Mouse (Mus musculus) forebrain, embryonic 11.5 days (tissue): ENCODE results near the gene P3h2. TPM values are rescaled to one million over a fixed set of nuclear protein-coding genes. Genes with fewer than 3 reads are reported as not detected.

Experiments used
- ATAC-seq: fragments of 200-750 bp; cut with Nextera tagmentation; replicated peaks from 2 replicates; pipeline ENCODE4 v1.8.0; 2017; ENCODE audit warnings: moderate TSS enrichment; ENCODE audit not compliant: low FRiP score
- DNase-seq: peaks from one replicate; pipeline ENCODE4 v3.0.0-alpha.2; 2017; ENCODE audit warnings: low spot score
- H3K27ac ChIP-seq: fragments of 300-500 bp; sonication (generic); 2 replicates; pipeline ENCODE4 v1.5.1; 2014; ENCODE audit warnings: low read depth, low read length
- H3K27me3 ChIP-seq: fragments of 300-500 bp; sonication (generic); 2 replicates; pipeline ENCODE4 v1.6.1; 2014; ENCODE audit warnings: mild to moderate bottlenecking, low read length, mixed read lengths; ENCODE audit not compliant: control insufficient read depth, insufficient read depth
- H3K36me3 ChIP-seq: fragments of 300-500 bp; sonication (generic); 2 replicates; pipeline ENCODE4 v1.6.1; 2014; ENCODE audit warnings: mild to moderate bottlenecking, low read length, moderate library complexity, mixed read lengths; ENCODE audit not compliant: control insufficient read depth, insufficient read depth
- H3K4me1 ChIP-seq: fragments of 300-500 bp; sonication (generic); replicated peaks from 2 replicates; pipeline ENCODE4 v1.6.1; 2014; ENCODE audit warnings: low read length, mixed read lengths; ENCODE audit not compliant: control insufficient read depth, insufficient read depth
- H3K4me2 ChIP-seq: fragments of 300-500 bp; sonication (generic); 2 replicates; pipeline ENCODE4 v1.6.1; 2014; ENCODE audit warnings: low read depth, mild to moderate bottlenecking, low read length, moderate library complexity, mixed read lengths; ENCODE audit not compliant: severe bottlenecking
- H3K4me3 ChIP-seq: fragments of 300-500 bp; sonication (generic); 2 replicates; pipeline ENCODE4 v1.5.1; 2014; ENCODE audit warnings: low read depth, low read length
- H3K9ac ChIP-seq: fragments of 300-500 bp; sonication (generic); 2 replicates; pipeline ENCODE4 v1.6.1; 2014; ENCODE audit warnings: low read length
- H3K9me3 ChIP-seq: fragments of 300-500 bp; sonication (generic); 2 replicates; pipeline ENCODE4 v1.6.1; 2016; ENCODE audit warnings: low read length, mixed read lengths; ENCODE audit not compliant: control insufficient read depth
- WGBS: fragments of 180-500 bp; shearing (Covaris S2); extraction: QIAGEN DNeasy Blood & Tissue Kit; methylation state at CpG from one replicate; pipeline ENCODE4 v1.1.7; 2014; 5-methylcytosine and 5-hydroxymethylcytosine counted together
- polyA plus RNA-seq: library from polyadenylated mRNA; unstranded; fragments of >200 nt; fragmentation: Nextera tagmentation; extraction: Ambion mirVana; gene quantifications from 2 replicates; pipeline ENCODE4 v1.2.1, GENCODE M21; 2014

Gene P3h2
- polyA plus RNA-seq, 1 experiment from 2014 or later, result 3.3 TPM

DNA sequence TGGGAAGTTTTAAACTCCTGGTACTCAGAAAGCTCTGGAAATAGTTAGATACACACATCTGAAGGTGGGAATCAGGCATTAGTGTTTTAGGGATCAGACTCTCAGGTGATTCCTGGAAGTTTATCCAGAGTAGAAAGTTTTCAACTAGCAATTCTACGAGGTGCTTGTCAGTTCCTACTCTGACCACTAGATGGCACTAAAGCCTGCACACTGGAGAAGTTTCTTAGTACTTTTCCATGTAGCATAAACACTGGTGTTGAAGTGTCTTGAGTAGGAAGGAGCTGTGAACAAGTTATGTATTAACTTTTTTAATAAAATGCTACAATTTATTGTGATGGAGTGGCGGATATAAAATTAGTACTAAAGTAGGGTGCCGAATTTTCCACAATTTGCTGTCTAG is 141.7 kb downstream of the P3h2 start:
- WGBS, result 26% methylated on average over 3 of the region's 3 CpGs
- H3K27me3 ChIP-seq, result no peaks in the 10 kb centered on the region
- 0 out of 2 replicates have a peak, but pooled peaks have one; percentile 14 for ATAC-seq

GRCm38 (mm10) chr16:25960345-25960744 is 145.2 kb downstream of the P3h2 start:
- Histone ChIP-seq H3K27ac (no peak overlapping the region), H3K36me3 (no peaks in the 10 kb centered on the region), H3K9ac (no peak overlapping the region), H3K9me3 (no peaks in the 10 kb centered on the region), H3K4me3 (no peak overlapping the region), H3K27me3 (no peaks in the 10 kb centered on the region), H3K4me1 (no peaks in the 10 kb centered on the region), H3K4me2 (no peak overlapping the region)
- no peak for ATAC-seq
- WGBS, result 92% methylated on average over 7 of the region's 7 CpGs
- DNase-seq, result no peak

More for the DNA sequence above, 141.7 kb downstream of the P3h2 start:
- H3K4me2 ChIP-seq, result no peak overlapping the region
- no peaks in the 10 kb centered on the region for H3K36me3 ChIP-seq
- no peaks in the 10 kb centered on the region for H3K9me3 ChIP-seq
- H3K9ac ChIP-seq, result no peak overlapping the region
- no peak overlapping the region for H3K4me3 ChIP-seq
- no peak overlapping the region for H3K27ac ChIP-seq
- no peaks in the 10 kb centered on the region for H3K4me1 ChIP-seq
- DNase-seq, result peak; percentile 63

DNA sequence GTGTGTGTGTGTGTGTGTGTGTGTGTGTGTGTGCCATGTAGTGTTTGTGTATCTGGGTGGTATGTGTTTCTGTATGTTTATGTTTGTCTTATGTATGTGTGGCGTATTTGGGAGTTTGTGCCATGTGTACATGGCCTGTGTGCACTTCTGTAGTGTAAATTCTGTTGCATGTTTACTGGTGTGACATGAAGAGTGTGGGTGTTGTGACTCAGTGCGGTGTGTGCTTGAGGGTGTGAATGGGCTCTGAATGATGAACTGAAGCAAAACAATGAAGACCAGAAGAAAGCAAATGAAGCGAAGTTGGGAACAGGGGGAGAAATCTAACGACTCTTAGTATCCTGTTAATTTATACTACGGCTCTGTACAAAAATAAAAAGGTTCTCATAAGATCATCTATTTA is 145.7 kb downstream of the P3h2 start:
- no peak overlapping the region for H3K9ac ChIP-seq
- no peaks in the 10 kb centered on the region for H3K4me1 ChIP-seq
- no peaks in the 10 kb centered on the region for H3K36me3 ChIP-seq
- no peak overlapping the region for H3K27ac ChIP-seq
- no peak overlapping the region for H3K4me2 ChIP-seq
- 84% methylated on average over 5 of the region's 5 CpGs for WGBS
- ATAC-seq (no peak), DNase-seq (no peak)
- H3K9me3 ChIP-seq, result no peaks in the 10 kb centered on the region
- H3K4me3 ChIP-seq, result no peak overlapping the region
- H3K27me3 ChIP-seq, result no peaks in the 10 kb centered on the region

DNA sequence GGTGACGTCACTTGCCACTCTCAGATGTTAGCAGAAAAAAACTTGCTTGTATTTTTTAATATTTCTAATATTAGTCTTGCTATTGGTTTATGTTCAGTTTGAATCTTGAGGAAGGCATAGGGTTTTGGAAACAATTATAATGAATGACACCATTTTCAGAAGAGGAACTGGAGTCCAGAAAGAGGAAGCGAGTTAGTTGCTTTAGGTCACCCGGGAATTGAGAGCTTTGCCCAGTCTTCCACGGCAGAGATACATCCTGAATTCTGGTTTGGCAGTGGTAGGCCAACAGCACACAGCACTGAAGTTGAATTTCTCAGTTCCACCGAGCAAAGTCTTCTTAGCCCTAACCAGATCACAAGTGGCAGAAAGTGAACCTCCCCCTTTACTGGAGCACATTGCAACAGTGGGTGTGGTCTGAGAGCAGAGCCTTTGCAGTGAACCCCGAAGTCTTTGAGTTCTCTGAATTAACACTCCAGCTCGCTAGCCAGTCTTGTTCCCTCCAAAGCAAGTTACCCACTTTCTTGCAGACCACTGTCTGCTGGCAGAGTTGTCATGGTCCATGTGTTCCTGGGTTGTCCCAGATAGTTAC is 146.8 kb downstream of the P3h2 start:
- no peaks in the 10 kb centered on the region for H3K36me3 ChIP-seq
- DNase-seq (no peak), ATAC-seq (no peak)
- no peak overlapping the region for H3K27ac ChIP-seq
- H3K4me2 ChIP-seq, result no peak overlapping the region
- H3K9me3 ChIP-seq, result no peaks in the 10 kb centered on the region
- no peaks in the 10 kb centered on the region for H3K27me3 ChIP-seq
- H3K4me3 ChIP-seq, result no peak overlapping the region
- no peak overlapping the region for H3K9ac ChIP-seq
- WGBS, result 81% methylated on average over 7 of the region's 7 CpGs
- H3K4me1 ChIP-seq, result no peaks in the 10 kb centered on the region

GRCm38 (mm10) chr16:25958213-25958612 is 147.4 kb downstream of the P3h2 start:
- no peaks in the 10 kb centered on the region for H3K9me3 ChIP-seq
- ATAC-seq, result no peak
- no peaks in the 10 kb centered on the region for H3K4me1 ChIP-seq
- WGBS, result 91% methylated on average over 10 of the region's 10 CpGs
- no peaks in the 10 kb centered on the region for H3K36me3 ChIP-seq
- DNase-seq, result no peak
- no peaks in the 10 kb centered on the region for H3K27me3 ChIP-seq
- H3K4me3 ChIP-seq, result no peak overlapping the region
- H3K9ac ChIP-seq, result no peak overlapping the region
- no peak overlapping the region for H3K27ac ChIP-seq
- H3K4me2 ChIP-seq, result no peak overlapping the region

- Histone ChIP-seq H3K4me3 (no peak overlapping the region), H3K36me3 (no peaks in the 10 kb centered on the region), H3K9ac (no peak overlapping the region), H3K27me3 (no peaks in the 10 kb centered on the region), H3K4me2 (no peak overlapping the region), H3K4me1 (no peaks in the 10 kb centered on the region), H3K9me3 (no peaks in the 10 kb centered on the region), H3K27ac (no peak overlapping the region)
- 91% methylated on average over 6 of the region's 6 CpGs for WGBS
- DNase-seq, result no peak
- no peak for ATAC-seq
Observed at GRCm38 (mm10) chr16:25956831-25957230, 148.8 kb downstream of the P3h2 start.

GRCm38 (mm10) chr16:25954614-25955013 is 151.0 kb downstream of the P3h2 start:
- ATAC-seq (no peak), DNase-seq (no peak)
- Histone ChIP-seq H3K9ac (no peak overlapping the region), H3K9me3 (no peaks in the 10 kb centered on the region), H3K4me2 (no peak overlapping the region), H3K27ac (no peak overlapping the region), H3K4me3 (no peak overlapping the region), H3K4me1 (no peaks in the 10 kb centered on the region), H3K36me3 (no peaks in the 10 kb centered on the region), H3K27me3 (no peaks in the 10 kb centered on the region)
- 89% methylated on average over 3 of the region's 3 CpGs for WGBS

DNA sequence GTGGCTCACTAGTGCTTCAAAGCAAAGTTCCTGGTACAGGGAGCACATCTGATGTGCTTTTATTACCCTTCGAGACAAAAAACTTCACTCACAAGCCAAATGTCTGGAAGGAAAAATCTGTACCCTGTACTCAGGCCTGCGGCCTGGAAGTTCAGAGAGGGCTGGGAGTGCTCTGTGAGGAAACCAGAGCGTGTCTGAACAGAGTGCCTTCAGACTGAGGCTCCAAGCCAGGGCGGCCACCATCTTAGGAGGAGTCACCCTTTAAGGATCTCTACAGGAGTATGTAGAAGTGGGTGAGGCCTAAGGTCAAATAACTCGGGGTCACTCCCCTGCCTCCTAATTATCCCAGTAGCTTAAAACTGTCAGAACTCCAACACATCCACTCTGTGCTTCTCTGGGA is 152.2 kb downstream of the P3h2 start:
- Histone ChIP-seq H3K27ac (no peak overlapping the region), H3K9ac (no peak overlapping the region), H3K27me3 (no peaks in the 10 kb centered on the region), H3K4me1 (no peaks in the 10 kb centered on the region), H3K9me3 (no peaks in the 10 kb centered on the region), H3K36me3 (no peaks in the 10 kb centered on the region), H3K4me2 (no peak overlapping the region), H3K4me3 (no peak overlapping the region)
- 82% methylated on average over 5 of the region's 5 CpGs for WGBS
- DNase-seq (no peak), ATAC-seq (no peak)

DNA sequence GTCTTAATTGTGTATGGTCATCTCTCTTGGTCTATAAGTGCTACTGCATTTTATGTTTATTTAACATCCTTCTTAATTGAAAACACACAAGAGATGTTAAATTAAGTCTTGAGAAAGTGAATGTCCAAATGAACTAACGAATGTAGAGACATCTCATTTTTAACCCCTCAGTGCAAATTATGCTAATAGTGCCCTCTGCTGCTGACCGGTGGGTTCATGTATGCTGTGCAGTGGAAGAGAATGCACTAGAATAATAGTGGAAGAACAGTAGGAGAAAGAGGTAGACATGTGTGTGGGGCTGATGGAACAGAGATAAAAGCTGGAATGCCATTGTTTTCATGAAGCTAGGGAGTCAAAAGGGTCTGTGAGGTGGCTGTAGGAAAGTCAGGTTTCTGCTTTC is 153.6 kb downstream of the P3h2 start:
- no peaks in the 10 kb centered on the region for H3K36me3 ChIP-seq
- no peak overlapping the region for H3K4me3 ChIP-seq
- H3K9me3 ChIP-seq, result no peaks in the 10 kb centered on the region
- DNase-seq (no peak), ATAC-seq (no peak)
- no peak overlapping the region for H3K4me2 ChIP-seq
- 65% methylated on average over 2 of the region's 2 CpGs for WGBS
- no peaks in the 10 kb centered on the region for H3K4me1 ChIP-seq
- no peak overlapping the region for H3K9ac ChIP-seq
- H3K27me3 ChIP-seq, result no peaks in the 10 kb centered on the region
- no peak overlapping the region for H3K27ac ChIP-seq
